Mouse (Mus musculus) adrenal gland, postnatal 4 days (tissue): Measurements from ENCODE around the gene 4930564D02Rik. TPM values are rescaled to one million over a fixed set of nuclear protein-coding genes. Genes with fewer than 3 reads are reported as not detected.

Source experiments
- DNase-seq, 2 experiments: peaks; one replicate each; pipeline ENCODE4 v3.0.0; 2021 to 2022; ENCODE audit warnings: low spot score in 2 of 2, mixed read lengths in 2 of 2
- total RNA-seq, 2 experiments: library from RNA; stranded (reverse); gene quantifications; 2 replicates each; pipeline ENCODE4 v1.2.3; 2021

Gene 4930564D02Rik
- total RNA-seq, 2 experiments from 2014 or later = not detected

DNA sequence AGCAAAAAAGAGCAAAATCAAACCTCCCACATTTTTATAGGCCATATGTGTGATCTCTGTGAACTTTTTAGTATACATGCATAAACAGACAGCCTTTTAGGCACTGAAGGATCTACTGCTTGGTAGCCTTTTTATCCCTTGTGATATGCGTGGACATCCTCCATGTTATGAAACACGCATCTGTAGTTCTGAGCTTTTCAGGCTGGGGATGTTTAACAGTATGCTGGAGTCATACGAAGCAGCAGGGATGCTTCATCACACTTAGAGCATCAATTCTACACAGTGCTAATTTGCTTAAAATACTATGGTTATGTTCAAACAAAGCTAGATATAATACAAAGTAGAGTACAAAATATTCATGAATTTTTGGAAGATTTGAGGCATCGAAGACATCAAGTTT lies 39.2 kb downstream of the 4930564D02Rik start:
- no peak for DNase-seq

GRCm38 (mm10) chr3:105113859-105114258 lies 47.2 kb downstream of the 4930564D02Rik start:
- no peak for DNase-seq

- peak; percentile 18 to 53 for DNase-seq
Measured at GRCm38 (mm10) chr3:105114269-105114668, 47.6 kb downstream of the 4930564D02Rik start.

GRCm38 (mm10) chr3:105116596-105116995 lies 50.0 kb downstream of the 4930564D02Rik start:
- DNase-seq = no peak

DNA sequence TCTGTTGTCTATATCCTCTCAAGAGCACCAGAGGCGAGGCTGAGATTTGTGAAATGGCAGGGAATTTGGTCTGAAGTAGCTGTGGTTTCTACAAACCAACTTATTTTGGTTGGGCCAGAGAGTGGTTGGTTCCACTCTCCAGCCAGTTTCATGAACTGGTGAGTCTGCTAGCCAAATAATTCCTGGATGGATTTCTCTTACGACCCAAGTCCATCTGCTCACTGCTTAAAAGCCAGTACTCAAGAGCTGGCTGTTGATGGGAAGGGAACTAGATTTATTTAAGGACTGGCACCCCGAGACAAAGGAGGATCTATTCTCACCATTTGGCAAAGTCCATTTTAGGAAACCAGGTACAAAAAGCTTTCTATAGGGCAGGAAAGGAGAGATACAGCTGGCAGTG lies 57.1 kb downstream of the 4930564D02Rik start:
- DNase-seq = no peak

DNA sequence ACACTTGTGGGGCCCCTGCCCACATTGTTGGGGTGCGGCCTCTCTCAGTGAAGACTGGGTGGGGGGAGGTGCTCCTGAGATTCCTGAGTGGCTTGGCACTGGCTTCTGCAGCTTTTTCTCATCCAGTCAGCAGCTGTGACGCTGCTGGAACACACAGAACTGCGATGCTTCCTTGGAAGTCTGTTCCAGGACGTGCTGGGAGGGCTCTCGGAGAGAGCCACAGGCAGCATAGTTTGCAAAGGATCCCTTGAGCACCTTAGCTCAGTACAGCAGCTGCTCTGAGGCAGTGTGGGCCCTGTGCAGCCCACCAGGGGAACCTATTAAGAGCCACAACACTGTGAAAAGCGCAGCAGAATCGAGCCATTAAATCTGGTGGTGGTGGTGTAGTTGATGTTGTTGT lies 61.2 kb downstream of the 4930564D02Rik start:
- DNase-seq = no peak

Other genes starting within 250 kb of the 4930564D02Rik start
- gene Mov10, start 248.3 kb upstream of the 4930564D02Rik start, total RNA-seq = 10 to 100 TPM; 49.0 to 52.8 TPM
- gene St7l, start 202.8 kb upstream of the 4930564D02Rik start, total RNA-seq = 10 to 100 TPM; 32.3 to 33.1 TPM
- gene Capza1, start 202.3 kb upstream of the 4930564D02Rik start, total RNA-seq = 10 to 100 TPM; 94.3 to 96.4 TPM
- 10 to 100 TPM; 11.4 to 12.6 TPM for gene Wnt2b, start 104.9 kb upstream of the 4930564D02Rik start, total RNA-seq
- 10 to 100 TPM; 26.6 to 32.0 TPM for gene Cttnbp2nl, start 13.7 kb upstream of the 4930564D02Rik start, total RNA-seq